Mouse (Mus musculus) embryonic fibroblast, embryonic 13.5 days (primary cell): ENCODE results near the gene Ap3m1.

ENCODE experiments used
- CTCF ChIP-seq: IDR thresholded peaks from 2 replicates; pipeline ENCODE4 v1.5.1; 2011; ENCODE audit warnings: mild to moderate bottlenecking, control low read depth, low read length, moderate library complexity, borderline replicate concordance; ENCODE audit not compliant: insufficient read depth
- POLR2A ChIP-seq: IDR thresholded peaks from 2 replicates; pipeline ENCODE4 v1.6.1; 2011; ENCODE audit warnings: low read depth, mild to moderate bottlenecking, control low read depth, low read length, moderate library complexity

DNA sequence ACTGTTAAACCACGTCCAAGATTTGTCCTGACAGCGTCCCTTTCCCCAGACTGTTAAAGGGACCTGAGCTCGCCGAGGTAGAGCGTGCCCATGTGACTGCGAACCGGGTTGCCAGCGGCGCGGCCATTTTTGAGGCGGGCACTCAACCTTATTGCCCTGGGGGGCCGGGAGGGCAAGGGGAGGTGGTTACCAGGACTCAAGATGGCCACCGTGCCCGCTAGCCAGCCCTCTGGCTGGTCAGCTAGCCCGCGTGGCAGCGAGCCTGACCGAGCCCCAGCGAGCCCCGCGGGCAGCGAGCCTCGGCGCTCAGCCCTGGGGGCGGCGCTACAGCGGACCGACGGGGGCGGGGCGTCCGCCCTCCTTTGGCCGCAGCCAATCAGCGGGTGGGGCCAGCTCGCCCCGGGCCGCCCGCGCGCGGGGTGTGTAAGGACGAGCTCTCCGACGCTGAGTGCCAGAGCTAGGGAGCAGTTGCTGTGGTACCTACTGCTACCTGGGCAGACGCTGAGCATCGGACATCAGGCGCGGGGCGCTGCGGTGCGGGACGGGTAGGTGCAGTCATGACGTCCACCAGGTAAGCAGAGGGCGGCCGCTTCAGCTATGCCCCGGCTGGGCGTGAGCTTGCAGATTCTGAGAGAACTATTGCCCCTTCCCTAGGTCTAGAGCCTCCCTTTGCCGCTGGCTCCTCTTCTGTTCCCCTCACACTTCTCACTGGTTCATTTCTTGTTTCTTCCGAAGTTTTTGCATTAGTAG is 23.6 kb upstream of the Ap3m1 start:
- no peak for TF ChIP-seq CTCF
- TF ChIP-seq POLR2A: peak; percentile 96
